Mouse (Mus musculus) kidney, adult 2 months (tissue): ENCODE data around the gene Cfl1.

Source experiments
- CTCF ChIP-seq: fragments of 200-500 bp; conservative IDR thresholded peaks from 2 replicates; pipeline ENCODE4 v1.5.1; 2011; ENCODE audit warnings: low read depth, mild to moderate bottlenecking, control low read depth, low read length, moderate library complexity, mixed read lengths; ENCODE audit not compliant: insufficient read depth, insufficient read length
- POLR2A ChIP-seq: fragments of 200-500 bp; IDR thresholded peaks from one replicate; pipeline ENCODE4 v1.6.1; 2011; ENCODE audit warnings: low read depth, low read length, control low read depth

DNA sequence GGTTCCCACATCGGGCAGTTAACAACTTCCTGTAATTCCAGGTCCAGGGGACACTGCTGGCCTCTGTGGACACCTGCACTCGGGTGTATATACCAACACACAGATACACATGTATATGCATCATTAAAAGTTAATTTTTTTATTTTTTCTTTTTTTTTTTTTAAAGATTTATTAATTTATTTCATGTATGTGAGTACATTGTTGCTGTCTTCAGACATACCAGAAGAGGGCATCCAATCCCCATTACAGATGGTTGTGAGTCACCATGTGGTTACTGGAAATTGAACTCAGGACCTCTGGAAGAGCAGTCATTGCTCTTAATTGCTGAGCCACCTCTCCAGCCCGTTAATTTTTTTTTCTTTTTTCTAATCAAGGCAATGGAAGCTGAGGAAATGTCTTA is 17.4 kb upstream of the Cfl1 start:
- no peak for TF ChIP-seq CTCF
- TF ChIP-seq POLR2A: no peak
